Mouse (Mus musculus) MEL (cell line): ENCODE data around the gene Gm20662. TPM values are rescaled to one million over a fixed set of nuclear protein-coding genes. Genes with fewer than 3 reads are reported as not detected.

ENCODE experiments used
- DNase-seq: peaks from one replicate; pipeline ENCODE4 v3.0.0; 2011; ENCODE audit warnings: low read depth, low spot score
- H3K27ac ChIP-seq: 2 replicates; pipeline ENCODE4 v1.5.1; 2012; ENCODE audit warnings: low read depth, mild to moderate bottlenecking, control low read depth, low read length, moderate library complexity; ENCODE audit not compliant: control insufficient read depth
- H3K27me3 ChIP-seq, 2 experiments: fragments of 150-350 bp in 1 of 2; sonication (generic) in 1 of 2; 2 replicates each; pipeline ENCODE4 v1.6.1; 2012; ENCODE audit warnings: low read length in 2 of 2, mild to moderate bottlenecking in 2 of 2, improper control_type of control experiment in 1 of 2, moderate library complexity in 1 of 2; ENCODE audit not compliant: insufficient read depth in 2 of 2, control insufficient read depth in 1 of 2
- H3K36me3 ChIP-seq, 2 experiments: 2 replicates each; pipeline ENCODE4 v1.6.1; 2012 to 2014; ENCODE audit warnings: low read length in 2 of 2, improper control_type of control experiment in 1 of 2, inconsistent platforms in 1 of 2, mild to moderate bottlenecking in 1 of 2; ENCODE audit not compliant: insufficient read depth in 2 of 2, control insufficient read depth in 1 of 2
- H3K4me1 ChIP-seq, 2 experiments: fragments of 150-350 bp in 1 of 2; sonication (generic) in 1 of 2; 2 replicates each; pipeline ENCODE4 v1.6.1; 2012; ENCODE audit warnings: low read length in 2 of 2, improper control_type of control experiment in 1 of 2, mild to moderate bottlenecking in 1 of 2; ENCODE audit not compliant: insufficient read depth in 2 of 2, control insufficient read depth in 1 of 2
- H3K4me3 ChIP-seq, 2 experiments: fragments of 150-350 bp in 1 of 2; sonication (generic) in 1 of 2; 2 replicates each; pipeline ENCODE4 v1.5.1; 2012; ENCODE audit warnings: low read depth in 2 of 2, low read length in 2 of 2, mild to moderate bottlenecking in 2 of 2, moderate library complexity in 2 of 2, control low read depth in 1 of 2, improper control_type of control experiment in 1 of 2; ENCODE audit not compliant: control insufficient read depth in 1 of 2, insufficient read depth in 1 of 2
- H3K79me2 ChIP-seq: 2 replicates; pipeline ENCODE4 v1.6.1; 2012; ENCODE audit warnings: mild to moderate bottlenecking, low read length, moderate library complexity; ENCODE audit not compliant: control insufficient read depth, poor library complexity, insufficient read depth
- H3K9ac ChIP-seq: 2 replicates; pipeline ENCODE4 v1.6.1; 2012; ENCODE audit warnings: low read depth, mild to moderate bottlenecking, control low read depth, low read length, moderate library complexity; ENCODE audit not compliant: control insufficient read depth, poor library complexity, severe bottlenecking
- H3K9me3 ChIP-seq: fragments of 150-350 bp; sonication (generic); replicated peaks from 2 replicates; pipeline ENCODE4 v1.6.1; 2012; ENCODE audit warnings: mild to moderate bottlenecking, low read length, improper control_type of control experiment, moderate library complexity; ENCODE audit not compliant: insufficient read depth
- BHLHE40 ChIP-seq: IDR thresholded peaks from 2 replicates; pipeline ENCODE4 v1.6.1; 2012; ENCODE audit warnings: low read depth, mild to moderate bottlenecking, inconsistent platforms, low read length, improper control_type of control experiment, borderline replicate concordance
- CHD1 ChIP-seq: IDR thresholded peaks from 2 replicates; pipeline ENCODE4 v1.6.1; 2012; ENCODE audit warnings: low read depth, mild to moderate bottlenecking, inconsistent platforms, low read length, improper control_type of control experiment
- CHD2 ChIP-seq: IDR thresholded peaks from 2 replicates; pipeline ENCODE4 v1.6.1; 2011; ENCODE audit warnings: low read length, improper control_type of control experiment
- CTCF ChIP-seq, 3 experiments: IDR thresholded peaks in 2 of 3; conservative IDR thresholded peaks in 1 of 3; 2 replicates each; pipeline ENCODE4 v1.5.1; 2011 to 2012; ENCODE audit warnings: low read length in 3 of 3, low read depth in 2 of 3, mild to moderate bottlenecking in 2 of 3, improper control_type of control experiment in 1 of 3, inconsistent platforms in 1 of 3, mixed read lengths in 1 of 3, moderate library complexity in 1 of 3; ENCODE audit not compliant: control insufficient read depth in 1 of 3, insufficient read depth in 1 of 3, poor library complexity in 1 of 3, severe bottlenecking in 1 of 3
- ELF1 ChIP-seq: IDR thresholded peaks from 2 replicates; pipeline ENCODE4 v1.6.1; 2014; ENCODE audit warnings: low read depth, mild to moderate bottlenecking, inconsistent platforms, low read length, improper control_type of control experiment, moderate library complexity
- GABPA ChIP-seq: IDR thresholded peaks from 2 replicates; pipeline ENCODE4 v1.6.1; 2012; ENCODE audit warnings: low read depth, mild to moderate bottlenecking, inconsistent platforms, low read length, improper control_type of control experiment, moderate library complexity
- HCFC1 ChIP-seq: IDR thresholded peaks from 2 replicates; pipeline ENCODE4 v1.6.1; 2012; ENCODE audit warnings: low read depth, mild to moderate bottlenecking, inconsistent platforms, low read length, improper control_type of control experiment, moderate library complexity
- JUND ChIP-seq: IDR thresholded peaks from 2 replicates; pipeline ENCODE4 v1.6.1; 2011; ENCODE audit warnings: low read depth, mild to moderate bottlenecking, improper control_type of control experiment, low read length
- KAT2A ChIP-seq: conservative IDR thresholded peaks from 2 replicates; pipeline ENCODE4 v1.6.1; 2012; ENCODE audit warnings: low read depth, low read length, improper control_type of control experiment, inconsistent platforms
- MAFK ChIP-seq: IDR thresholded peaks from 2 replicates; pipeline ENCODE4 v1.6.1; 2011; ENCODE audit warnings: low read depth, mild to moderate bottlenecking, low read length, improper control_type of control experiment, borderline replicate concordance
- MAZ ChIP-seq: IDR thresholded peaks from 2 replicates; pipeline ENCODE4 v1.6.1; 2012; ENCODE audit warnings: low read depth, mild to moderate bottlenecking, inconsistent platforms, low read length, improper control_type of control experiment
- NELFE ChIP-seq: IDR thresholded peaks from 2 replicates; pipeline ENCODE4 v1.6.1; 2011; ENCODE audit warnings: low read depth, low read length, improper control_type of control experiment
- TAL1 ChIP-seq: IDR thresholded peaks from 2 replicates; pipeline ENCODE4 v1.6.1; 2012; ENCODE audit warnings: mild to moderate bottlenecking, inconsistent platforms, low read length, moderate library complexity, mixed read lengths
- TCF12 ChIP-seq: IDR thresholded peaks from 2 replicates; pipeline ENCODE4 v1.6.1; 2014; ENCODE audit warnings: low read depth, mild to moderate bottlenecking, inconsistent platforms, low read length, improper control_type of control experiment, moderate library complexity
- ZMIZ1 ChIP-seq: IDR thresholded peaks from 2 replicates; pipeline ENCODE4 v1.6.1; 2012; ENCODE audit warnings: low read depth, mild to moderate bottlenecking, inconsistent platforms, low read length, improper control_type of control experiment, moderate library complexity
- polyA plus RNA-seq, 2 experiments: library from polyadenylated mRNA; stranded (reverse) in 1 of 2; unstranded in 1 of 2; fragments of >175 nt in 1 of 2; fragments of >200 nt in 1 of 2; gene quantifications; 2 replicates each; pipeline versions ENCODE4 v1.2.1 to v1.2.4; 2012; ENCODE audit warnings: low replicate concordance in 2 of 2, low read depth in 1 of 2; ENCODE audit not compliant: insufficient read length in 2 of 2, insufficient read depth in 1 of 2, missing spikeins in 1 of 2
- total RNA-seq: library from RNA; depleted of rRNA; stranded (reverse); fragments of 300-350 nt; gene quantifications from 2 replicates; pipeline ENCODE4 v1.2.3, GENCODE M21; 2012; rRNA removed

Gene Gm20662
- 0.62 and 0.73 TPM in 2 replicates for total RNA-seq
- 1 to 10 TPM in 1 of 2 experiments, not detected in 1; 1.2 TPM for polyA plus RNA-seq

- H3K9me3 ChIP-seq, result no peaks in the 10 kb centered on the region
- no peak for TF ChIP-seq ZMIZ1
- no peak for TF ChIP-seq HCFC1
- TF ChIP-seq CHD2, result no peak
- TF ChIP-seq CHD1, result no peak
- no peak for TF ChIP-seq JUND
- no peak for TF ChIP-seq CTCF (IDR thresholded peaks at IDR 0.05 in 2 of 3, conservative IDR thresholded peaks at IDR 0.05 in 1 of 3; ENCODE audit: control insufficient read depth in 1 of 3, insufficient read depth in 1 of 3, low read depth in 2 of 3, low read length in 3 of 3, poor library complexity in 1 of 3, severe bottlenecking in 1 of 3)
- no peak for TF ChIP-seq TCF12
- TF ChIP-seq MAFK, result no peak
- no peak for TF ChIP-seq ELF1
- no peak for TF ChIP-seq TAL1
- no peak for TF ChIP-seq MAZ
- TF ChIP-seq KAT2A, result no peak
- TF ChIP-seq BHLHE40, result no peak
- no peak for TF ChIP-seq NELFE
- no peaks in the 10 kb centered on the region for H3K79me2 ChIP-seq
- H3K9ac ChIP-seq, result no peak within 1 kb of the TSS
- no peak within 1 kb of the TSS for H3K4me3 ChIP-seq
- peaks cover 0 to 10% of the 10 kb centered on the region in 2 experiments; a peak in 1 of 4 replicates for H3K4me1 ChIP-seq
- no peak for DNase-seq
- H3K27me3 ChIP-seq, result no peaks in the 10 kb centered on the region
- no peak within 1 kb of the TSS for H3K27ac ChIP-seq
- H3K36me3 ChIP-seq, result peaks cover 0 to 4% of the 10 kb centered on the region in 2 experiments; a peak in 2 of 4 replicates
Observed at GRCm38 (mm10) chr9:107996049-107996448, at the start of gene Gm20662. Gene Gm20662, plus strand, starts transcription at chr9:107996349.

- no peak for DNase-seq
- Histone ChIP-seq H3K4me1 (peaks cover 0 to 13% of the 10 kb centered on the region in 2 experiments; a peak in 2 of 4 replicates), H3K9me3 (no peaks in the 10 kb centered on the region), H3K4me3 (no peak overlapping the region), H3K36me3 (peaks cover 0 to 9% of the 10 kb centered on the region in 2 experiments; a peak in 2 of 4 replicates), H3K79me2 (peaks cover 18% of the 10 kb centered on the region), H3K27ac (no peak overlapping the region), H3K9ac (no peak overlapping the region), H3K27me3 (no peaks in the 10 kb centered on the region)
- TF ChIP-seq GABPA (no peak), TAL1 (no peak)
Observed at GRCm38 (mm10) chr9:107947241-107948194, 48.6 kb upstream of the Gm20662 start.
